Mouse (Mus musculus) E14TG2a.4 (cell line): ENCODE measurements around the gene Exosc5.

ENCODE experiments used
- H3K27me3 ChIP-seq: 2 replicates; pipeline ENCODE4 v1.6.1; 2014; ENCODE audit warnings: low read length, control low read depth; ENCODE audit not compliant: insufficient read depth
- H3K36me3 ChIP-seq: 2 replicates; pipeline ENCODE4 v1.6.1; 2014; ENCODE audit warnings: low read length, control low read depth; ENCODE audit not compliant: insufficient read depth
- H3K4me1 ChIP-seq: replicated peaks from 2 replicates; pipeline ENCODE4 v1.6.1; 2014; ENCODE audit warnings: low read depth, low read length, control low read depth
- H3K4me3 ChIP-seq: replicated peaks from 2 replicates; pipeline ENCODE4 v1.5.1; 2014; ENCODE audit warnings: mild to moderate bottlenecking, low read length
- H3K9me3 ChIP-seq: 2 replicates; pipeline ENCODE4 v1.6.1; 2014; ENCODE audit warnings: low read length, control low read depth
- CTCF ChIP-seq: conservative IDR thresholded peaks from 2 replicates; pipeline ENCODE4 v1.5.1; 2014; ENCODE audit warnings: low read length
- NANOG ChIP-seq: IDR thresholded peaks from 2 replicates; pipeline ENCODE4 v1.6.1; 2014; ENCODE audit warnings: borderline replicate concordance, low read length, mixed read lengths
- POU5F1 ChIP-seq: IDR thresholded peaks from 2 replicates; pipeline ENCODE4 v1.6.1; 2014; ENCODE audit warnings: low read length, borderline replicate concordance

Gene Exosc5

DNA sequence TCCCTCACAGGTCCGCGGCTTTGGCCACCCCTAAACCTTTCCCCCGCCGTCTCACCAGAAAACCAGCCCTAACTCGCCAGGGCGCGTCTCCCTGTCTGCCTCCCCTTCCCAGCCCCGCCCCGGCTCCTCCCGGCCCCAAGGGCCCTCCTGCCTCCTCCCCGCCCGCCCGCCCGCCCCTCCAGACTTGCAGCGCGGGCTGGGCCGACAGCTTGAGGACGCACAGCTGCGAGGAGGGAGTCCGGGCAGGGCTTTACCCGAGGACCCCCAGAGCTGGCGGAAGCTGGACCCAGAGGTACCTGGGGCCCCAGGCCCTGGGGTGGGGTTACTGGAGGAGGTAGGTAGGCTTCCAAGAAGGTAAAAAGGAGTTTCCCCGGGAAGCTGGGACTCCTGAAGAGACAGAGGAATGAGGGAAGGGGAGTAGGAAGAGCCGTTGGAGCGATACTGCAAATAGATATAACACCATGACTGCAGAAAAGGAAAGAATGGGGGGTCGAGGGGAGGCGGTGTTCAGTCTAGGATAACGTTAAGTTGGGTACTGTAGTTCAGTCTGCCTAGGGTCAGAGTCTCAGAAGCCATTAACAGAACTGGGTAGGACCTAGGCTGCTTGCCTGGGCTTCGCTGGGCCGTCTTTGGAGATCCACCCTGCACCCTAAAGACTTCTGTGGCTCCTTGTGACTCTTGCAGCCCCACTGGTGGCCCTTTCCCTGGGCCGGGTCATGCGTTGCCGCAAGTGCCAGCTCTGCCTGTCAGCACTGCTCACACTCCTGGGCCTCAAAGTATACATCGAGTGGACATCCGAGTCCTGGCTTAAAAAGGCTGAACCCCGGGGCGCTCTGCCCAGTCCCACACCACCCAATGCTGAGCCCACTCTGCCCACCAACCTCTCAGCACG lies 31.3 kb upstream of the Exosc5 start:
- Histone ChIP-seq H3K27me3 (peaks cover 3% of the 10 kb centered on the region; the same call in 1 of the 2 replicates), H3K4me1 (peaks cover 57% of the 10 kb centered on the region), H3K4me3 (peak overlapping the region; percentile 61), H3K9me3 (no peaks in the 10 kb centered on the region), H3K36me3 (peaks cover 76% of the 10 kb centered on the region)
- TF ChIP-seq NANOG (no peak), CTCF (no peak), POU5F1 (no peak)

DNA sequence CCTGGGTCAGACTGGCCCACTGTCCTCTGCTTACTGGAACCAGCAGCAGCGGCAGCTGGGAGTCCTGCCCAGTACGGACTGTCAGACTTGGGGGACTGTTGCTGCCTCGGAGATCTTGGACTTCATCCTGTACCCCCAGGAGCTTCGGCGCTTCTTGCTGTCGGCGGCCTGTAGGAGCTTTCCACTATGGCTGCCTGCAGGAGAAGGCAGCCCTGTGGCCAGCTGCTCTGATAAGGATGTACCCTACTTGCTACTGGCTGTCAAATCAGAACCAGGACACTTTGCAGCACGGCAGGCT lies 30.7 kb upstream of the Exosc5 start:
- H3K9me3 ChIP-seq = no peaks in the 10 kb centered on the region
- peak overlapping the region; percentile 61 for H3K4me3 ChIP-seq
- no peak for TF ChIP-seq POU5F1
- TF ChIP-seq NANOG = no peak
- TF ChIP-seq CTCF = no peak
- peaks cover 76% of the 10 kb centered on the region for H3K36me3 ChIP-seq
- H3K4me1 ChIP-seq = peaks cover 59% of the 10 kb centered on the region
- peaks cover 3% of the 10 kb centered on the region; the same call in 1 of the 2 replicates for H3K27me3 ChIP-seq

DNA sequence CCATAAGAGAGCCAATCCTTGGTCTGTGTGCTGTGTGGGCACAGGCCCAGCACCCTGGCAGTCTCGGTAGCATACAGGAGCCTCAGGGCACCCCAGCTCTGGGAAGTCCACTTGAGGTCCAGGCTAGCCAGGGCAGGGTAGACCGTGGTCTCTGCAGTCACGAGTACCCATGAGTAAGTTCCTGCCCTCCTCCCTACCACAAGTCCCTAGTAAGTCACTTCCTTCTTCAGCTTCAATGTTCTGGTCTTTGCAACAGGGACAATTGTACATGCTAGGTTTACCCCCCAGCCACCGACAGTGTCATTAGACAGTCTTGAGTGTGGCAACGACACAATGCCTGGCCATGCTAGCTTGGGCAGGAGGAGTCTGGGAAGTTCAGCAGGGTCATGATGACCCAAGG lies 26.3 kb upstream of the Exosc5 start:
- H3K4me1 ChIP-seq = peaks cover 38% of the 10 kb centered on the region
- no peak overlapping the region for H3K4me3 ChIP-seq
- H3K9me3 ChIP-seq = no peaks in the 10 kb centered on the region
- H3K27me3 ChIP-seq = peaks cover 3% of the 10 kb centered on the region; the same call in 1 of the 2 replicates
- H3K36me3 ChIP-seq = peaks cover 95% of the 10 kb centered on the region
- TF ChIP-seq NANOG (no peak), POU5F1 (no peak), CTCF (no peak)

- H3K4me1 ChIP-seq = peaks cover 34% of the 10 kb centered on the region
- no peak overlapping the region for H3K4me3 ChIP-seq
- H3K27me3 ChIP-seq = no peaks in the 10 kb centered on the region
- TF ChIP-seq POU5F1 (no peak), NANOG (no peak), CTCF (no peak)
- H3K36me3 ChIP-seq = peaks cover 99% of the 10 kb centered on the region
- H3K9me3 ChIP-seq = no peaks in the 10 kb centered on the region
Measured at GRCm38 (mm10) chr7:25636373-25636772, 22.6 kb upstream of the Exosc5 start.

- no peak for TF ChIP-seq CTCF
- TF ChIP-seq POU5F1 = no peak
- TF ChIP-seq NANOG = no peak
- Histone ChIP-seq H3K9me3 (no peaks in the 10 kb centered on the region), H3K4me1 (peaks cover 41% of the 10 kb centered on the region), H3K4me3 (no peak overlapping the region; the same call in 1 of the 2 replicates), H3K36me3 (peaks cover 96% of the 10 kb centered on the region), H3K27me3 (no peaks in the 10 kb centered on the region)
Measured at GRCm38 (mm10) chr7:25637099-25637498, 21.9 kb upstream of the Exosc5 start.

GRCm38 (mm10) chr7:25639754-25640153 lies 19.2 kb upstream of the Exosc5 start:
- Histone ChIP-seq H3K27me3 (no peaks in the 10 kb centered on the region), H3K4me1 (peaks cover 59% of the 10 kb centered on the region), H3K36me3 (peaks cover 74% of the 10 kb centered on the region), H3K9me3 (no peaks in the 10 kb centered on the region), H3K4me3 (no peak overlapping the region)
- no peak for TF ChIP-seq NANOG
- TF ChIP-seq POU5F1 = no peak
- TF ChIP-seq CTCF = no peak

GRCm38 (mm10) chr7:25644136-25644535 lies 14.8 kb upstream of the Exosc5 start:
- no peaks in the 10 kb centered on the region for H3K27me3 ChIP-seq
- TF ChIP-seq NANOG = no peak
- no peak for TF ChIP-seq CTCF
- no peak for TF ChIP-seq POU5F1
- no peaks in the 10 kb centered on the region for H3K9me3 ChIP-seq
- H3K4me3 ChIP-seq = 0 out of 2 replicates have a peak overlapping the region, but pooled peaks have one; percentile 10
- peaks cover 74% of the 10 kb centered on the region for H3K4me1 ChIP-seq
- H3K36me3 ChIP-seq = peaks cover 62% of the 10 kb centered on the region

DNA sequence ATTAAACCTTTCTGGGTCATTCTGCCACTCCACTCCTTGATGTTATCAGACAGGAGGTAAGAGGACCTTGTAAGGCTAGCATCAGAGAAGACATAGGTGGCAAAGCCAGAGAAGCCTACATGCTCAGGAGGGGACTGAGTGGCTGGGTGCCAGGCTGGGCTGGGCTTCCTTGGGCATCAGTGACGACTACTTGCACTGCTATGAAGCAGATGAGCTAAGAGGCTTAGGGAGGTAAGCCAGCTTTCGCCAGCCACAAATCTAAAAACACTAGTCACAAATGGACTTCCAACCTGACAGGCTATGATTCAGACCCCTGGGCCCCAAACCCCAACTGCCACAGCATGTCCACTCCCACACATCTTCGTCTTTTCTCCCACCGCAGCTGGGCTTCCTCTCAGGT lies 14.3 kb upstream of the Exosc5 start:
- no peak for TF ChIP-seq NANOG
- TF ChIP-seq CTCF = no peak
- TF ChIP-seq POU5F1 = no peak
- peaks cover 79% of the 10 kb centered on the region for H3K4me1 ChIP-seq
- peaks cover 62% of the 10 kb centered on the region for H3K36me3 ChIP-seq
- 0 out of 2 replicates have a peak overlapping the region, but pooled peaks have one; percentile 10 for H3K4me3 ChIP-seq
- no peaks in the 10 kb centered on the region for H3K9me3 ChIP-seq
- H3K27me3 ChIP-seq = no peaks in the 10 kb centered on the region

- Histone ChIP-seq H3K27me3 (no peaks in the 10 kb centered on the region), H3K4me1 (peaks cover 84% of the 10 kb centered on the region), H3K36me3 (peaks cover 61% of the 10 kb centered on the region), H3K9me3 (no peaks in the 10 kb centered on the region), H3K4me3 (no peak overlapping the region)
- TF ChIP-seq NANOG (no peak), POU5F1 (no peak), CTCF (no peak)
Measured at GRCm38 (mm10) chr7:25645074-25645473, 13.9 kb upstream of the Exosc5 start.
